Mouse (Mus musculus) left cerebral cortex, postnatal 14 days (tissue): ENCODE measurements around the gene Alb. TPM values are rescaled to one million over a fixed set of nuclear protein-coding genes. Genes with fewer than 3 reads are reported as not detected.
A peak's percentile ranks its signal among the peaks of the same experiment; 100 is the strongest.

ENCODE experiments used
- DNase-seq, 2 experiments: peaks; one replicate each; pipeline ENCODE4 v3.0.0; 2021 to 2022; ENCODE audit warnings: low spot score in 2 of 2, mixed read lengths in 1 of 2
- intact Hi-C: fragments of 180-260 bp; cut with DNase I; formaldehyde crosslinking; loops from one replicate; pipeline ENCODE4 v1.15.1; 2025
- total RNA-seq, 2 experiments: library from RNA; stranded (reverse); gene quantifications; 2 replicates each; pipeline ENCODE4 v1.2.3; 2021

The Alb gene
- total RNA-seq, 2 experiments from 2014 or later: 0.29 TPM; not detected in 1

GRCm38 (mm10) chr5:90485597-90485996, 24.9 kb downstream of the Alb start:
- DNase-seq: no peak
- intact Hi-C loops: no loop called here

- no peak for DNase-seq
- intact Hi-C loops: no loop called here
Observed at GRCm38 (mm10) chr5:90488323-90488722, 27.6 kb downstream of the Alb start.

- intact Hi-C loops: no loop called here
- DNase-seq: no peak
Observed at GRCm38 (mm10) chr5:90490518-90490917, 29.8 kb downstream of the Alb start, which contains the start of gene Afp. Gene Afp, plus strand, starts transcription at chr5:90490737.

GRCm38 (mm10) chr5:90492440-90492839, 31.7 kb downstream of the Alb start:
- DNase-seq: no peak
- intact Hi-C loops: no loop called here

- DNase-seq: no peak
Observed at GRCm38 (mm10) chr5:90494308-90494707, 33.6 kb downstream of the Alb start.

GRCm38 (mm10) chr5:90499509-90499908, 38.8 kb downstream of the Alb start:
- intact Hi-C loops: loop anchor here (5.0 kb wide), 2 partner anchors 92 to 297 kb away; no protein-coding TSS in a partner anchor
- DNase-seq: peak; percentile 6 to 34

More at GRCm38 (mm10) chr5:90494308-90494707, 33.6 kb downstream of the Alb start:
- intact Hi-C loops: no loop called here

- peak; percentile 78 to 87 for DNase-seq
- intact Hi-C loops: loop anchor here (5.0 kb wide), 1 partner anchor 87 kb away; no protein-coding TSS in a partner anchor
Observed at GRCm38 (mm10) chr5:90500714-90501113, 40.0 kb downstream of the Alb start.

GRCm38 (mm10) chr5:90501752-90502151, 41.1 kb downstream of the Alb start:
- no peak for DNase-seq
- intact Hi-C loops: loop anchor here (5.0 kb wide), 1 partner anchor 86 kb away; no protein-coding TSS in a partner anchor

- DNase-seq: no peak
- intact Hi-C loops: loop anchor here (5.0 kb wide), 1 partner anchor 83 kb away; no protein-coding TSS in a partner anchor
Observed at GRCm38 (mm10) chr5:90504742-90505141, 44.0 kb downstream of the Alb start.

GRCm38 (mm10) chr5:90506507-90506906, 45.8 kb downstream of the Alb start:
- intact Hi-C loops: no loop called here
- DNase-seq: no peak

GRCm38 (mm10) chr5:90507411-90507949, 46.8 kb downstream of the Alb start:
- DNase-seq: no peak
- intact Hi-C loops: no loop called here

GRCm38 (mm10) chr5:90509828-90510592, 49.3 kb downstream of the Alb start:
- DNase-seq: no peak
- intact Hi-C loops: no loop called here

GRCm38 (mm10) chr5:90512288-90512955, 51.7 kb downstream of the Alb start:
- DNase-seq: peak in 1 of 2 experiments; percentile 11
- intact Hi-C loops: no loop called here

- no peak for DNase-seq
- intact Hi-C loops: no loop called here
Observed at GRCm38 (mm10) chr5:90515561-90515960, 54.9 kb downstream of the Alb start.

GRCm38 (mm10) chr5:90518356-90519100, 57.8 kb downstream of the Alb start, which contains the start of gene Afm:
Gene Afm, plus strand, starts transcription at chr5:90518932.
- no peak for DNase-seq
- intact Hi-C loops: no loop called here

Other genes with a start within 250 kb of the Alb start
- gene Cox18, start 236.9 kb upstream of the Alb start, total RNA-seq: 10 to 100 TPM; 25.0 to 28.5 TPM
- gene Ankrd17, start 94.3 kb upstream of the Alb start, total RNA-seq: 100 to 1,000 TPM; 105 to 106 TPM
- 1 to 10 TPM; 1.4 to 1.6 TPM for gene Gm9958, start 93.7 kb upstream of the Alb start, total RNA-seq
- not detected for gene Afp, start 29.8 kb downstream of the Alb start, total RNA-seq
- gene Afm, start 58.0 kb downstream of the Alb start, total RNA-seq: not detected
- gene 5830473C10Rik, start 100.2 kb downstream of the Alb start, total RNA-seq: under 1 TPM; 0.29 to 0.42 TPM
- gene Rassf6, start 179.8 kb downstream of the Alb start, total RNA-seq: 1 to 10 TPM; 1.0 to 1.7 TPM